Mouse (Mus musculus) cerebellum, adult 9-11 months (tissue): ENCODE measurements at regions not wholly inside any gene's neighbourhood (a gene's known extent, or its start where the extent isn't known, plus 50 kb on each side); places are given as distances from the start of the nearest gene placed in this dataset.

ENCODE experiments used
- DNase-seq: peaks from one replicate; pipeline ENCODE4 v3.0.0; 2022

DNA sequence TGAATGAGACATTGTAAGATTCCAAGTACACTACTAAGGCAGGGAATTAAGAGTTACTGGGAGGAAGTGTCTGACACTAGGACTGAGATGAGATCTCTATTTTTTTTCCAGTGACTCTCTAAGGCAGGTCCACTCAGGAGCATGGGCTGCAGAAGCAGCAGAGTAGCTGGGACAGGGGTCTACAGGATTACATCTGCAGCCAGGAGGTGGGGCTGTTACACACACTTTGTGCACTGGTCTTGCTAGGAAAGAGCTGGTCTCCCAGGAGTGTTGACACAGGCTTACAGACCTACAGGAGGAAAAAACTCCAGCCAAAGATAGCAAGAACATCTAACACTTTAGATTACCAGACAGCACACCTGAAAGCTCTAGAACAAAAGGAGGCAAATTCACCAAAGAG lies 123.6 kb upstream of the Nrxn1 start:
- DNase-seq: no peak

GRCm38 (mm10) chr17:91182574-91182973 lies 89.7 kb upstream of the Nrxn1 start:
- no peak for DNase-seq

- DNase-seq: no peak
Measured at GRCm38 (mm10) chr17:91161834-91162233, 69.0 kb upstream of the Nrxn1 start.
